Mouse (Mus musculus): ENCODE results near the gene Relb. TPM values are rescaled to one million over a fixed set of nuclear protein-coding genes. Genes with fewer than 3 reads are reported as not detected.
A peak's percentile ranks its signal among the peaks of the same experiment; 100 is the strongest.

The Relb gene
- total RNA-seq, 1 experiment, result 13.9 TPM

GRCm38 (mm10) chr7:19666750-19667149, 37.5 kb upstream of the Relb start:
- no peak overlapping the region for H3K4me3 ChIP-seq (ENCODE audit: insufficient read depth in 1 of 2, low read depth in 1 of 2, low read length in 2 of 2, poor library complexity in 1 of 2, severe bottlenecking in 1 of 2)
- no peak for DNase-seq (ENCODE audit: low read depth, low spot score)
- H3K36me3 ChIP-seq (ENCODE audit: control insufficient read depth, insufficient read depth, low read length, poor library complexity, severe bottlenecking), result peaks cover 8% of the 10 kb centered on the region; the same call in 1 of the 2 replicates
- in situ Hi-C loops (cut with MboI; ENCODE audit: low sequenced_read_pairs in 2 of 2, unreplicated experiment in 2 of 2), result no loop called here
- TF ChIP-seq ZC3H11A (IDR thresholded peaks at IDR 0.05; ENCODE audit: borderline replicate concordance, low read depth, low read length), result no peak
- TF ChIP-seq ZNF384 (IDR thresholded peaks at IDR 0.05; ENCODE audit: low read depth, low read length), result 0 out of 2 replicates have a peak, but pooled peaks have one; percentile 35
- no peak overlapping the region for H3K27ac ChIP-seq (ENCODE audit: insufficient read depth, low read depth, low read length, poor library complexity, severe bottlenecking)
- H3K9me3 ChIP-seq (ENCODE audit: control insufficient read depth, insufficient read depth, low read depth, low read length), result no peaks in the 10 kb centered on the region
- no peak overlapping the region for H3K9ac ChIP-seq (ENCODE audit: insufficient read depth, low read depth, low read length, poor library complexity, severe bottlenecking)
- peaks cover 6 to 8% of the 10 kb centered on the region in 2 experiments; a peak in 3 of 4 replicates for H3K4me1 ChIP-seq (ENCODE audit: control insufficient read depth in 2 of 2, insufficient read depth in 2 of 2, low read length in 2 of 2, poor library complexity in 1 of 2)

GRCm38 (mm10) chr7:19664955-19665841, 36.0 kb upstream of the Relb start, which contains the start of gene Clptm1:
Gene Clptm1 (minus strand): TSS chr7:19665033.
- DNase-seq (ENCODE audit: low read depth, low spot score), result peak; percentile 97
- peaks cover 6 to 8% of the 10 kb centered on the region in 2 experiments; a peak in 3 of 4 replicates for H3K4me1 ChIP-seq (ENCODE audit: control insufficient read depth in 2 of 2, insufficient read depth in 2 of 2, low read length in 2 of 2, poor library complexity in 1 of 2)
- peak within 1 kb of the TSS; percentile 65 for H3K27ac ChIP-seq (ENCODE audit: insufficient read depth, low read depth, low read length, poor library complexity, severe bottlenecking)
- H3K36me3 ChIP-seq (ENCODE audit: control insufficient read depth, insufficient read depth, low read length, poor library complexity, severe bottlenecking), result peaks cover 12% of the 10 kb centered on the region; the same call in 1 of the 2 replicates
- TF ChIP-seq CHD2 (IDR thresholded peaks at IDR 0.05; ENCODE audit: low read depth, low read length) (peak; percentile 96), ZC3H11A (IDR thresholded peaks at IDR 0.05; ENCODE audit: borderline replicate concordance, low read depth, low read length) (no peak), HCFC1 (IDR thresholded peaks at IDR 0.05; ENCODE audit: borderline replicate concordance, insufficient read depth, low read length) (peak; percentile 75), MAFK (IDR thresholded peaks at IDR 0.05; ENCODE audit: insufficient read depth, low read depth, low read length) (no peak), ZNF384 (IDR thresholded peaks at IDR 0.05; ENCODE audit: low read depth, low read length) (0 out of 2 replicates have a peak, but pooled peaks have one; percentile 40)
- no peaks in the 10 kb centered on the region for H3K9me3 ChIP-seq (ENCODE audit: control insufficient read depth, insufficient read depth, low read depth, low read length)
- H3K4me3 ChIP-seq (ENCODE audit: insufficient read depth in 1 of 2, low read depth in 1 of 2, low read length in 2 of 2, poor library complexity in 1 of 2, severe bottlenecking in 1 of 2), result peak within 1 kb of the TSS; percentile 86 to 97
- in situ Hi-C loops (cut with MboI; ENCODE audit: low sequenced_read_pairs in 2 of 2, unreplicated experiment in 2 of 2), result no loop called here
- peak within 1 kb of the TSS; percentile 96 for H3K9ac ChIP-seq (ENCODE audit: insufficient read depth, low read depth, low read length, poor library complexity, severe bottlenecking)

- peak overlapping the region; percentile 48 for H3K27ac ChIP-seq (ENCODE audit: insufficient read depth, low read depth, low read length, poor library complexity, severe bottlenecking)
Measured at GRCm38 (mm10) chr7:19664455-19664954, 35.3 kb upstream of the Relb start.

GRCm38 (mm10) chr7:19663940-19664339, 34.7 kb upstream of the Relb start:
- H3K36me3 ChIP-seq (ENCODE audit: control insufficient read depth, insufficient read depth, low read length, poor library complexity, severe bottlenecking), result peaks cover 12% of the 10 kb centered on the region; the same call in 1 of the 2 replicates
- H3K27ac ChIP-seq (ENCODE audit: insufficient read depth, low read depth, low read length, poor library complexity, severe bottlenecking), result no peak overlapping the region
- peak overlapping the region; percentile 96 for H3K9ac ChIP-seq (ENCODE audit: insufficient read depth, low read depth, low read length, poor library complexity, severe bottlenecking)
- H3K4me1 ChIP-seq (ENCODE audit: control insufficient read depth in 2 of 2, insufficient read depth in 2 of 2, low read length in 2 of 2, poor library complexity in 1 of 2), result peaks cover 4 to 7% of the 10 kb centered on the region in 2 experiments; a peak in 3 of 4 replicates
- no peaks in the 10 kb centered on the region for H3K9me3 ChIP-seq (ENCODE audit: control insufficient read depth, insufficient read depth, low read depth, low read length)
- no peak for DNase-seq (ENCODE audit: low read depth, low spot score)
- H3K4me3 ChIP-seq (ENCODE audit: insufficient read depth in 1 of 2, low read depth in 1 of 2, low read length in 2 of 2, poor library complexity in 1 of 2, severe bottlenecking in 1 of 2), result peak overlapping the region; percentile 86 to 97
- TF ChIP-seq HCFC1 (IDR thresholded peaks at IDR 0.05; ENCODE audit: borderline replicate concordance, insufficient read depth, low read length) (no peak), CHD2 (IDR thresholded peaks at IDR 0.05; ENCODE audit: low read depth, low read length) (no peak), ZNF384 (IDR thresholded peaks at IDR 0.05; ENCODE audit: low read depth, low read length) (no peak), ZC3H11A (IDR thresholded peaks at IDR 0.05; ENCODE audit: borderline replicate concordance, low read depth, low read length) (no peak), MAFK (IDR thresholded peaks at IDR 0.05; ENCODE audit: insufficient read depth, low read depth, low read length) (no peak)
- in situ Hi-C loops (cut with MboI; ENCODE audit: low sequenced_read_pairs in 2 of 2, unreplicated experiment in 2 of 2), result no loop called here

More at GRCm38 (mm10) chr7:19664455-19664954, 35.3 kb upstream of the Relb start:
- H3K4me1 ChIP-seq (ENCODE audit: control insufficient read depth in 2 of 2, insufficient read depth in 2 of 2, low read length in 2 of 2, poor library complexity in 1 of 2), result peaks cover 6 to 8% of the 10 kb centered on the region in 2 experiments; a peak in 3 of 4 replicates
- in situ Hi-C loops (cut with MboI; ENCODE audit: low sequenced_read_pairs in 2 of 2, unreplicated experiment in 2 of 2), result no loop called here
- peaks cover 12% of the 10 kb centered on the region; the same call in 1 of the 2 replicates for H3K36me3 ChIP-seq (ENCODE audit: control insufficient read depth, insufficient read depth, low read length, poor library complexity, severe bottlenecking)
- no peaks in the 10 kb centered on the region for H3K9me3 ChIP-seq (ENCODE audit: control insufficient read depth, insufficient read depth, low read depth, low read length)
- H3K9ac ChIP-seq (ENCODE audit: insufficient read depth, low read depth, low read length, poor library complexity, severe bottlenecking), result peak overlapping the region; percentile 96
- no peak for TF ChIP-seq CHD2 (IDR thresholded peaks at IDR 0.05; ENCODE audit: low read depth, low read length)
- TF ChIP-seq ZC3H11A (IDR thresholded peaks at IDR 0.05; ENCODE audit: borderline replicate concordance, low read depth, low read length), result no peak
- TF ChIP-seq ZNF384 (IDR thresholded peaks at IDR 0.05; ENCODE audit: low read depth, low read length), result no peak
- TF ChIP-seq HCFC1 (IDR thresholded peaks at IDR 0.05; ENCODE audit: borderline replicate concordance, insufficient read depth, low read length), result no peak
- TF ChIP-seq MAFK (IDR thresholded peaks at IDR 0.05; ENCODE audit: insufficient read depth, low read depth, low read length), result no peak
- H3K4me3 ChIP-seq (ENCODE audit: insufficient read depth in 1 of 2, low read depth in 1 of 2, low read length in 2 of 2, poor library complexity in 1 of 2, severe bottlenecking in 1 of 2), result peak overlapping the region; percentile 86 to 97
- DNase-seq (ENCODE audit: low read depth, low spot score), result no peak
